Mouse (Mus musculus) heart, embryonic 16.5 days (tissue): ENCODE measurements around the gene Atg101. TPM values are rescaled to one million over a fixed set of nuclear protein-coding genes. Genes with fewer than 3 reads are reported as not detected.
A peak's percentile ranks its signal among the peaks of the same experiment; 100 is the strongest.

ENCODE experiments used
- ATAC-seq: fragments of 200-750 bp; cut with Nextera tagmentation; replicated peaks from 2 replicates; pipeline ENCODE4 v1.8.0; 2017; ENCODE audit warnings: moderate number of reproducible peaks; ENCODE audit not compliant: insufficient read depth, low FRiP score; ENCODE audit errors: extremely low read depth
- H3K27ac ChIP-seq: fragments of 300-500 bp; sonication (generic); 2 replicates; pipeline ENCODE4 v1.5.1; 2014; ENCODE audit warnings: mild to moderate bottlenecking, low read length, control low read depth, moderate library complexity
- H3K27me3 ChIP-seq: fragments of 300-500 bp; sonication (generic); 2 replicates; pipeline ENCODE4 v1.6.1; 2014; ENCODE audit warnings: low read length, mixed read lengths; ENCODE audit not compliant: control insufficient read depth, insufficient read depth
- H3K36me3 ChIP-seq: fragments of 300-500 bp; sonication (generic); 2 replicates; pipeline ENCODE4 v1.6.1; 2014; ENCODE audit not compliant: control insufficient read depth, insufficient read depth
- H3K4me1 ChIP-seq: fragments of 300-500 bp; sonication (generic); 2 replicates; pipeline ENCODE4 v1.6.1; 2014; ENCODE audit warnings: low read length, mixed read lengths; ENCODE audit not compliant: control insufficient read depth, insufficient read depth
- H3K4me2 ChIP-seq: fragments of 300-500 bp; sonication (generic); 2 replicates; pipeline ENCODE4 v1.6.1; 2014; ENCODE audit warnings: low read depth, mild to moderate bottlenecking, control low read depth, low read length
- H3K4me3 ChIP-seq: fragments of 300-500 bp; sonication (generic); 2 replicates; pipeline ENCODE4 v1.5.1; 2014; ENCODE audit warnings: mild to moderate bottlenecking, control low read depth, low read length
- H3K9ac ChIP-seq: fragments of 300-500 bp; sonication (generic); 2 replicates; pipeline ENCODE4 v1.6.1; 2014; ENCODE audit warnings: low read length, control low read depth
- H3K9me3 ChIP-seq: fragments of 300-500 bp; sonication (generic); replicated peaks from 2 replicates; pipeline ENCODE4 v1.6.1; 2016; ENCODE audit warnings: low read length; ENCODE audit not compliant: control insufficient read depth
- WGBS: fragments of 180-500 bp; shearing (Covaris S2); extraction: QIAGEN DNeasy Blood & Tissue Kit; methylation state at CpG from one replicate; pipeline ENCODE4 v1.1.7; 2014; 5-methylcytosine and 5-hydroxymethylcytosine counted together
- polyA plus RNA-seq: library from polyadenylated mRNA; unstranded; fragments of >200 nt; fragmentation: Nextera tagmentation; extraction: Ambion mirVana; gene quantifications from 2 replicates; pipeline ENCODE4 v1.2.1, GENCODE M21; 2015

The Atg101 gene
- polyA plus RNA-seq, 1 experiment from 2014 or later = 68.9 TPM

DNA sequence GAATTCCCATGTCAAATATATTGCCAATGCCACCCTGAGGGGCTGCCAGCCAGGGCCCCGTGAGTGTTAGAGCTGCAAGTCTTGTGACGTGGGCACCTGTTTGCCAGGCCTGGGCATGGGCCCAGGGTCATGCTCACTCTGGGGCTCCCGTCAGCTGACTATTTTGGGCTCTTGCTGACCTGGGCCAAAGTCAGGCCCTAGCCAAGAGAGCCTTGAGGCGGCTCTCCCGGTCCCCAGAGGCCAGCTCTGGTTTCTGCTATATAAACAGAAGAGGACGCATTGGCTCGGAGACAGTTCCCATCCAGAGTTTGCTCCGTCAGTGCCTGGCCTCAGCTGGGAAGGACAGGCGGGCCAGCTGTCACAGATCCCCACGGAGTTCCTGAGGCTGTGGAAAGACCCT lies 23.7 kb upstream of the Atg101 start:
- 29% methylated on average over 10 of the region's 10 CpGs for WGBS
- H3K4me2 ChIP-seq = peak overlapping the region; percentile 41
- peaks cover 51% of the 10 kb centered on the region for H3K4me1 ChIP-seq

DNA sequence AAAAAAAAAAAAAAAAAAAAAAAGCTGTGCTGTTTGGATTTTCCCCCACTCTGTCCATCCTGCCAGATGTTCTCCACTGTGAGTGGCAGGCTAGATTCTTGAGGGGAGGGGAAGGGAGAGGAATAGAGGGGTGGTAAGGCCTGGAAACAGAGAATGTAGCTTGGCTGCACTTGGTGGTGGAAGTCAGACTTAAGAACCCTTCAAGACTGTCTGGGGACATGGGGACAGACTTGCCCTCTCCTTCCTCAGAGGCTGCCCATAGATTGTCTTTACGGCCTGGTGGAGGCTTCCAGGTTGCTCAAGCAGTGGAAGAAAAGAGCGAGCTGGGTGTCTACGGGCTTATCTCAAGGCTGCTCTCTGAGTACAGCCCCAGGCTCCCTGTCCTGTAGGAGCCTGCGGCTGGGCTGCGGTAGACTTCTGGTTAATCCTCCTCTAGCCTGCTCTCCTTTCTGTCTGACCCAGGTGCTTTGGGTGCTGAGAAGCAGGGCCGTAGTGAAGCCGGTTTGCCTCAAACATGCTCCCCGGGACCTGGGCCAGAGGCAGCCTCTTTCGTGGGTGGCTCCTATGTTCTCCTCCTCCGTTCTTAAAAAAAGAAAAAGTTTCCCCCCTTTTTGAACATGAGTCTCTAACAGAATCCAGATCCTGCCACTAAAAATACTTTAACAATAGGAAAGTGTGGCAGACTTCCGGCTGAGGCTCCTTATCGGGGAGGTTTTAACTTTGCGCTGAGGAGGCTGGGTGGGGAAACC lies 23.0 kb upstream of the Atg101 start:
- peak overlapping the region; percentile 1; the same call in 1 of the 2 replicates for H3K4me3 ChIP-seq
- H3K4me2 ChIP-seq = peak overlapping the region; percentile 41
- no peaks in the 10 kb centered on the region for H3K36me3 ChIP-seq
- ATAC-seq = no peak
- H3K27me3 ChIP-seq = no peaks in the 10 kb centered on the region
- no peaks in the 10 kb centered on the region for H3K9me3 ChIP-seq
- peak overlapping the region; percentile 89 for H3K27ac ChIP-seq
- peaks cover 51% of the 10 kb centered on the region for H3K4me1 ChIP-seq
- WGBS = 14% methylated on average over 13 of the region's 13 CpGs
- peak overlapping the region; percentile 61 for H3K9ac ChIP-seq

More for the DNA sequence above, 23.7 kb upstream of the Atg101 start:
- Histone ChIP-seq H3K36me3 (no peaks in the 10 kb centered on the region), H3K27ac (peak overlapping the region; percentile 89), H3K4me3 (no peak overlapping the region), H3K9me3 (no peaks in the 10 kb centered on the region), H3K9ac (peak overlapping the region; percentile 61), H3K27me3 (no peaks in the 10 kb centered on the region)
- peak; percentile 25 for ATAC-seq

DNA sequence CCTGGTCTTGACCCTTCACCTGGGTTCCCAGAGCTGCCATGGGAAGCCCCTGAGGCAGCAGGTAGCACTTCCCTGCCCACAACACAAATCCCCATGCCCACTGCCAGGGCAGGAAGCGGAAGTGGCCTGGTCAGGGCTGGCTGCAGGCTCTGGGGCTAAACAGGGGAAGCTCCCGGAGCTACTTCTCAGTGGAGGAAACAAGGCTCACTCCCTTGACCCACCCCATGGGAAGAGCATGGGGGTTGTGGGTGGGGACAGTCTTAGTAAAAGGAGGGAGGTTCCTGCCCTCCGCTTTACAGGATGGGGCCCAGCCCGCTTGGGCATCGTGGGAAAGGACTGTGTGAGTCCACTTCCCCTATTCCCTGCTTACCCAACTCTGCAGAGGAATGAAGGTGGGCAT lies 21.6 kb upstream of the Atg101 start:
- Histone ChIP-seq H3K27me3 (no peaks in the 10 kb centered on the region), H3K9me3 (no peaks in the 10 kb centered on the region), H3K4me1 (peaks cover 51% of the 10 kb centered on the region), H3K4me2 (no peak overlapping the region), H3K4me3 (no peak overlapping the region), H3K27ac (peak overlapping the region; percentile 89), H3K36me3 (no peaks in the 10 kb centered on the region), H3K9ac (no peak overlapping the region)
- 57% methylated on average over 5 of the region's 5 CpGs for WGBS
- ATAC-seq = no peak

- Histone ChIP-seq H3K4me1 (peaks cover 43% of the 10 kb centered on the region), H3K27me3 (no peaks in the 10 kb centered on the region), H3K4me2 (peak overlapping the region; percentile 88), H3K9ac (peak overlapping the region; percentile 78), H3K36me3 (peaks cover 8% of the 10 kb centered on the region), H3K4me3 (peak overlapping the region; percentile 73), H3K9me3 (no peaks in the 10 kb centered on the region), H3K27ac (peak overlapping the region; percentile 88)
- 1% methylated on average over 56 of the region's 57 CpGs for WGBS
- peak; percentile 92 for ATAC-seq
Observed at GRCm38 (mm10) chr15:101266132-101266963, 17.7 kb upstream of the Atg101 start.

- WGBS = 3% methylated on average over 25 of the region's 25 CpGs
- no peaks in the 10 kb centered on the region for H3K27me3 ChIP-seq
- peak overlapping the region; percentile 83 for H3K27ac ChIP-seq
- peaks cover 10% of the 10 kb centered on the region for H3K36me3 ChIP-seq
- H3K4me1 ChIP-seq = peaks cover 34% of the 10 kb centered on the region
- peak overlapping the region; percentile 73 for H3K4me3 ChIP-seq
- no peaks in the 10 kb centered on the region for H3K9me3 ChIP-seq
- H3K9ac ChIP-seq = peak overlapping the region; percentile 78
- peak overlapping the region; percentile 88 for H3K4me2 ChIP-seq
- ATAC-seq = peak; percentile 8; the same call in 1 of the 2 replicates
Observed at GRCm38 (mm10) chr15:101267053-101268032, 16.7 kb upstream of the Atg101 start.

DNA sequence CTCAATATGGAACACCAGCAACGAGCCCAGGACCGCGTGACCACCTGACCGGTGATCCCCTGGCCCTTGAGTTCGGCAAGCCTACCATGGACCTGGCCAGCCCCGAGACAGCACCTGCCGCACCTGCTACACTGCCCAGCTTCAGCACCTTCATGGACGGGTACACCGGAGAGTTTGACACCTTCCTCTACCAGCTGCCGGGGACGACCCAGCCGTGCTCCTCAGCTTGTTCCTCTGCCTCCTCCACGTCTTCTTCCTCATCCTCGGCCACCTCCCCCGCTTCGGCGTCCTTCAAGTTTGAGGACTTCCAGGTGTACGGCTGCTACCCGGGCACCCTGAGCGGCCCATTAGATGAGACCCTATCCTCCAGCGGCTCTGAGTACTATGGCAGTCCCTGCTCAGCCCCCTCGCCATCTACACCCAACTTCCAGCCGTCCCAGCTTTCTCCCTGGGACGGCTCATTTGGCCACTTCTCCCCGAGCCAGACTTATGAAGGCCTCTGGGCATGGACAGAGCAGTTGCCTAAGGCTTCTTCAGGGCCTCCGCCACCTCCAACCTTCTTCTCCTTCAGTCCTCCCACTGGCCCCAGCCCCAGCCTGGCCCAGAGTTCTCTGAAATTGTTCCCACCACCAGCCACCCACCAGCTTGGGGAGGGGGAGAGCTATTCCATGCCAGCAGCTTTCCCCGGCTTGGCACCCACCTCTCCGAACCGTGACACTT lies 13.8 kb upstream of the Atg101 start:
- H3K36me3 ChIP-seq = peaks cover 30% of the 10 kb centered on the region
- H3K4me3 ChIP-seq = no peak overlapping the region
- WGBS = 90% methylated on average over 29 of the region's 29 CpGs

DNA sequence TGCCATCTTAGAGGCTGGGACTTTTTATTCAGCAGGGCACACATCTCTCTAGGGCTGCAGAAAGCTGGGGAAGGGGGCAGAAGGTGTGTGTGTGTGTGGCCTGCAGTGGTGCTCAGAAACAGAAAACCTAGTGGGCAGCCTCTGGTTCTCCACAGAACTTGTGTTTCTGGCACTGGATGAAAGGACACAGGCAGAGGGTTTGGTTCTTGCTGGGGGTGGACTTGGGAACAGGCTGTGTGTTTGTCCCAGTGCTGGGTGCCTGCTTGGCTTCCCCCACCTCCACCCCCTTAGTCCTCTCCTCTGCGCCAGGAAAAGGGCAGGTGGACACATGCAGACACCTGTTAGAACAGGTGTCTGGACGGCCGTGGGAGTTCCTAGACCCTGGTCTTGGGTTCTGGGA lies 13.0 kb upstream of the Atg101 start:
- no peaks in the 10 kb centered on the region for H3K9me3 ChIP-seq
- no peak overlapping the region for H3K4me3 ChIP-seq
- no peak overlapping the region for H3K9ac ChIP-seq
- peaks cover 21% of the 10 kb centered on the region for H3K4me1 ChIP-seq
- peaks cover 30% of the 10 kb centered on the region for H3K36me3 ChIP-seq
- WGBS = 86% methylated on average over 3 of the region's 3 CpGs
- H3K27me3 ChIP-seq = no peaks in the 10 kb centered on the region
- H3K27ac ChIP-seq = no peak overlapping the region
- H3K4me2 ChIP-seq = no peak overlapping the region
- ATAC-seq = no peak

More for the DNA sequence above, 13.8 kb upstream of the Atg101 start:
- no peaks in the 10 kb centered on the region for H3K27me3 ChIP-seq
- no peak overlapping the region for H3K9ac ChIP-seq
- H3K9me3 ChIP-seq = no peaks in the 10 kb centered on the region
- no peak for ATAC-seq
- no peak overlapping the region for H3K27ac ChIP-seq
- H3K4me2 ChIP-seq = no peak overlapping the region
- peaks cover 28% of the 10 kb centered on the region for H3K4me1 ChIP-seq

GRCm38 (mm10) chr15:101271513-101271912 lies 12.6 kb upstream of the Atg101 start:
- Histone ChIP-seq H3K27ac (no peak overlapping the region), H3K4me2 (no peak overlapping the region), H3K4me1 (peaks cover 19% of the 10 kb centered on the region), H3K9me3 (no peaks in the 10 kb centered on the region), H3K4me3 (no peak overlapping the region), H3K36me3 (peaks cover 30% of the 10 kb centered on the region), H3K9ac (no peak overlapping the region), H3K27me3 (no peaks in the 10 kb centered on the region)
- 86% methylated on average over 15 of the region's 15 CpGs for WGBS
- no peak for ATAC-seq
